ENCODE assay signal across 13 mouse cellular contexts in the genomic region with DNA sequence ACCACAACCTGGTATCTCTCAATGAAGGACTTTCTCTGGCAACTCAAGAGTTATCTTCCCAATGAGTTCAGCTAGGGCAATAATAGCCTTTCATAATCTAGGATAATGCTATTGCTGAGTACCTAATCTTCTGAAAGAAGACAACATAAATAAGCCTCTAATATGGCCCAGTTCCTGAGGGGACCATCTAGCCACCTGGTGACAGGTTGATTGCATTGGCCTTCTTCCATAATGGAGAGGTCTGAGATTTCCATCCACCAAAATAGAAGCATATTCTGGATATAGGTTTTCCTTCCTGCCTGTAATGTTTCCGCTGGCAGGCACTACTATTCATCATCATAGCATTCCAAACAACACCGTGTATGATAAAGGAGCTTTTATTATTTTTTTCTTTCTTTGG.
"Had no signal": no experiment of that assay in that cellular context is flagged by ENCODE, and none has a peak within 500 bp of the region (broad histone marks: within the 10 kb centered on the region; RNA-seq: fewer than 3 reads in every experiment).

No protein-coding gene starts in this region.

- DNase-seq: kidney, adult 8-10 months; kidney, postnatal 10 days; kidney, postnatal 36 days; layer of hippocampus, postnatal 36 days; liver; lung, adult 18-20 months; lung, postnatal 14 days; lung, postnatal 4 days; midbrain, embryonic 14.5 days; right cerebral cortex, adult 18-20 months; right cerebral cortex, postnatal 14 days; right cerebral cortex, postnatal 4 days; thymus, postnatal 25 days had no signal
